Mouse (Mus musculus) layer of hippocampus, postnatal 36 days (tissue): ENCODE measurements around the gene 6030468B19Rik. TPM values are rescaled to one million over a fixed set of nuclear protein-coding genes. Genes with fewer than 3 reads are reported as not detected.

Experiments
- DNase-seq, 2 experiments: peaks; one replicate each; pipeline ENCODE4 v3.0.0; 2022
- total RNA-seq, 2 experiments: library from RNA; stranded (reverse); gene quantifications; 2 replicates each; pipeline ENCODE4 v1.2.3; 2021

Gene 6030468B19Rik
- total RNA-seq: under 1 TPM in 1 of 2 experiments, not detected in 1; 0.61 TPM

DNA sequence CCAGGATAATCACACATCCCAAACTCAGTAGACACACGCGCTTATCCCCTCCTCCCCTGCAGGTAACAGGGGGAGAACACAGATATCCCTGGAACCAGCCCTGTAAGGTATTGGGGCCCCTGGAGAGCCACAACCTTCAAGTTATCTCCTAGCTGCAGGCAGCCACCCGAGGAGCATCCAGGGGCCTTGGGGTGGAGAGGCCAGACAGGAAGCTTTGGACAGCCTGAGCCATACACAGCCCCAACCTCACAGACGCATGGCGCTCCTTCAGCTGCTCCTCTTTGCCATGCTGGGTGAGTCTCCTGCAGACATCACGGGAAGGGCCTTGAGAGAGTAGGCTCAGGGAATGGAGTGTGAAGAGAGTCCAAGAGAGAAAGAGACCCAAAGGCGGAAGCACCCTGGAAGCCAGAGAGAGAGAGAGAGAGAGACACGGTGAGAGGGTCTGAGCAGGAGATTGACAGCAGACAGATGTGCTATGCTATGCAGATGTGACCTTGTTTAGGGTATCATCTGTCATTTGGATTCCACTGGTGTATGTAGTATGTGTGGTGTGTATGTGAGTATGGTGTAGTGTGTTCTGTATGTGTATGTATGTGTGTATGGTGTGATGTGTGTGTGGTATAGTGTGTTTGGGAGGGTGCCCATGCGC, at the start of gene 6030468B19Rik:
TSS of gene 6030468B19Rik (plus strand) at position 150 of the 649 bp plus-strand sequence.
- no peak for DNase-seq

DNA sequence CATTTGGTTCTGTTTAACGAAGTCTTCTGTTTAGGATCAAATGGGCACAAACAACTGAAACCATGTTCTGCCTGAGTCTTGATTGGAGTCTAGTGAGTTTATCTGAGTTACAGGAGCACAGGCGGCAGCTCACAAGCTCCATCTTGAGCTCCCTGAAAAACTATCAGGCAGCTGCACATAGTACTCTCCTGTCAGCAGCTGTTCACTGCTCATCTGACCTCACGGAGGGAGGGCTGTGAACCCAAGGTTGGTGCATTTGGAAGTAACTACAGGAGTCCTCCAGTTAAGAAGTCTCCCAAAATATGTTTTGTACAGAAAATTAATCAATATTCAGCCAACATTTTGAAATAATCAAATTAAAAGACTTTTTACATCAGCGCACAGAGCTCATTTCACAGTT, 48.8 kb upstream of the 6030468B19Rik start:
- no peak for DNase-seq

DNA sequence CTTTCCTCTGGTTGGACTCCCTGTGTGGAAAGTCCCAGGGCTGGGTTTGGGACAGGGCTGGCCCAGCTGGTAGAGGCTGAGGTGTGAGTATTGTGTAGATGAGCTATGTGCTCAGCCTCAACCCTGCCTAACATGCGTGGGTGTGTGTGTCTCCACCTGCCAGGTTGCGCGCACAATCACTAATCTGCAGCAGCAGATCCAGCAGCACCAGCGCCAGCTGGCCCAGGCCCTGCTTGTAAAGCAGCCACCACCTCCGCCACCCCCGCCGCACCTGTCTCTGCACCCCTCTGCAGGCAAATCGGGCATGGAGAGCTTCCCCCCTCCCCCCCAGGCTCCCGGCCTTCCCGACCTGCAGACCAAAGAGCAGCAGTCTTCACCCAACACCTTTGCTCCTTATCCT, 48.0 kb upstream of the 6030468B19Rik start:
- peak; percentile 84 to 86 for DNase-seq

DNA sequence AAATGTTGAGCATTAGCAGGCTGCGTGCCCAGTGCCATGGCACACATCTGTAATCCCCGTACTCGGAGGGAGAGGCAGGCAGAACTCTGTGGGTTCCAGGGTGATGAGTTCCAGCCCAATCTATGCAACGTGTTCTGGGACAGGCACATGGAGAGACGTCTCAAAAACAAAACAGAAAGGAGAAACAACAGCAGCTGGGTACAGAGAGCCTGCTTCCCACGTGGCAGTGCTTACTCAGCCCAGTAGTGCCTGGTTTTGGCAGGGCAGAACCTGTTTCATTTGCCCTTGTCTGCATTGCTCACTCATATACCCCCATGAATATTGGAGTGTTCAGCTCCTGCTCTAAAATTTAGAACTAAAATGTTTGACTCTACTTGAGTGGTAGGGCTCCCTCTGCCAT, 45.9 kb upstream of the 6030468B19Rik start:
- DNase-seq: no peak

GRCm38 (mm10) chr11:117755891-117756290, 41.6 kb upstream of the 6030468B19Rik start:
- DNase-seq: no peak

GRCm38 (mm10) chr11:117759267-117759666, 38.2 kb upstream of the 6030468B19Rik start:
- DNase-seq: no peak

- no peak for DNase-seq
Measured at GRCm38 (mm10) chr11:117760374-117761119, 36.9 kb upstream of the 6030468B19Rik start.

DNA sequence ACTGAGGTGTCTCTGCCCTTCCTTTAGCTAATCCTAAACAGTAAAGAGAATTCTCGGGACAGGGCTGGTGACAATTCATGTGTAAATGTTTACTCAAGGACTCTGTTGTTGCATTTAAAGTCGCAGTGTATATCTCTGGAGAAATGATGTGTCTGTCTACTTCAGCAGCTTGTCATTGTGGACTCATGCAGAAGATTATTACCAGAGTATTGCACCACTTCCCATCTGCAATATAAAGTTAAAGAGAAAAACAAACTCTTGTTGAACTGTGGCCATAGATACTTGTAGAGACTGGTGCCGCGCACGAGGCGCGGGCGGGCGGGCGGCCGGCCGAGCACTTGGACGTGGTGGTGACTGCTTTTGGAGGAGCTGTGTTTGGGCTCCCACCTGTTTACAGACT, 35.7 kb upstream of the 6030468B19Rik start:
- DNase-seq: no peak

GRCm38 (mm10) chr11:117762246-117762645, 35.2 kb upstream of the 6030468B19Rik start:
- no peak for DNase-seq

GRCm38 (mm10) chr11:117764319-117764718, 33.1 kb upstream of the 6030468B19Rik start:
- DNase-seq: no peak

- no peak for DNase-seq
Measured at GRCm38 (mm10) chr11:117765361-117765760, 32.1 kb upstream of the 6030468B19Rik start.

- no peak for DNase-seq
Measured at GRCm38 (mm10) chr11:117766275-117766674, 31.2 kb upstream of the 6030468B19Rik start.

DNA sequence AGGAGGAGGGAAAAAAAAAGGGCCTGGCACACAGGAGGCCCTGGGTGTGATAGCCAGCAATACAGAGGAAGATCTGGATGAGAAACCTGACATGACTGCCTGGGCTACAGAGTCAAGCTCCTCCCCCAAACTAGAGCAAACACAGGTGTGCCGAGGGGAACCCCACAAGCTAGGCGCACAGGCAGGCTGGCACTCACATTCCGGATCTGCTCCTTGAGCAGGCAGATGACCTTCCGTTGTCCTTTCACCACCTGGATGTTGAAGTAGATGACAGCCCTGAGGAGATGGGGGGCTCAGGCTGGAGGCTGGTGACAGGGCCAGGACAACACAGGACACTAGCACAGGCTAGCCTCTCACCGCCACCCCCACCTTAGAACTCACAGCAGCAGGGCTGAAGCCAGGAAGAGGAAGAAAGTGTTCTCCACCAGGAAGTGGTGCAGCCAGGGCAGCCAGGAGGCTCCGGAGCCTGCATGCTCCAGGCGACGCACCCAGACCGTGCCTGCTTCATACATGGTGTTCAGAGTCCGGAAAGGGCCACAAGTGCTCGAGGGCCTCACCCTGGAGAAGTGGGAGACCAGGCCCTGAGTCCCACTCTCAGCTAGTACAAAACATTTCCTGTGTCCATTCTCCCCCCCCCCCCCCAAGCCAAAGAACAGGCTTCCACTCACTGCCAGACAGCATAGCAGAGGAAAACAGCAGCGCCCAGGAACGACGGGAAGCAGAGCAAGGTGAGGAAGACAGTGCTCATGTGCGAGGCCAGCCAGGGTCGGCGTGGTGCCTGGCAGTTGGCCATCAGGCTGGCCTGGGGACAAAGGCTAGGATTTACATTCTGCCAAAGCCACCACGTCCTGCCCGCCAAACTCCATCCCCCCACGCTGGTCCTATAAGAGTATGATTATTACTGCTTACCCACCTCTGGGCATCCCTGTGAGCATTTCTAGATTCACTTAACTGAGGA, 28.5 kb upstream of the 6030468B19Rik start:
- no peak for DNase-seq

DNA sequence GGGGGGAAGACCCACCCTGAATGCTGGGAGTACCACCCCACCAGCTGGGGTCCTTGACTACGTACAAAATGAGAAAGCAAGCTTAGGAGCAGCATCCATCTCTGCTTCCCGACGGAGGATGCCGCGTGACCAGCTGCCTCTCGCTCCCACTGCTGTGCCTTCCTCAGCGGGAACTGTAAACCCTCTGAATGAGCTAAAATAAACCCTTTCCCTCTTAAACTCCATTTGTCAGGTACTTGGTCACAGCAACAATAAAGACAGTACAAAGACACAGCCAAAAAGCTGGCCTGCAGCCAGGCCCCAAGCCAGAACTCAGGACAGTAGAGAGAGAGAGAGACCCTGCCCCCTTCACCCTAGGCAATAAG, 27.8 kb upstream of the 6030468B19Rik start:
- DNase-seq: no peak

DNA sequence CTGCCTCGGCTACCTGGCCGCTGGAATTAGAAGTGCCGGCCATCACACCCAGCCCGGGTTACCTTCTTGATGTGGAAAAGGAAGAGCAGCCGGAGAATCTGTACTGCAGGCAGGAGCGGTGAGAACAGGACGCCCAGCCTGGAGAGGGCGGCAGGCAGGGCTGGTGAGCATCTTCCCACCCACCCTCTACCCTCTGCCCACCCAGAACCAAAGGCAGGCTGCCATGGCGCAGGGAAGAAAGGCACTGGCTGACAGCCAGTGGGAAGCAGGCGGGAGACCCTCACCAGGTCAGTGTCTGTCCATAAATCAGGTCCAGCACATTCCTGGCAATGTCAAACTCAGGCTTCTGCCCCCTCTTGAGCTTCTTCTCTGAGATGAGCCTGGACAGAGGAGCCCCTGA, 27.1 kb upstream of the 6030468B19Rik start:
- DNase-seq: no peak

GRCm38 (mm10) chr11:117772352-117772751, 25.1 kb upstream of the 6030468B19Rik start:
- no peak for DNase-seq

GRCm38 (mm10) chr11:117774925-117775324, 22.5 kb upstream of the 6030468B19Rik start:
- DNase-seq: no peak

DNA sequence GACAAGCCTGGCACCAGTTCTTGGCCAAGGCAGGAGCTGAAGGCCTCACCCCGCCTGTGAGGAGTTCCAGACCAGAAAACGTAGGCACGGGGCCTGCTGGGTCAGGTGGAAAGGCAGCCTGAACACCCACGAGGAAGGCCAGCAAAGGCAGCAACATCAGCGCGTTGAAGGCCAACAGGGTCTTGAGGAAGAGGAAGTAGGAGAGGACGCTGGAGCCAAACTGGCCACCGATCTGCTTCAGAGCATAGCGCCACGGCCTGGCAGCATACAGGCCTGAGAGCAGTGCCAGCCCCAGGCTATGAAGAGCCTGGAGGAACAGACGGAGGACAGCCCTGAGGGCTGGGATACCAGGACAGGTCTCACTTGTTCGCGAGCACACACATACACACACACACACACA, 21.9 kb upstream of the 6030468B19Rik start:
- no peak for DNase-seq

GRCm38 (mm10) chr11:117776085-117776792, 21.2 kb upstream of the 6030468B19Rik start:
- DNase-seq: no peak

DNA sequence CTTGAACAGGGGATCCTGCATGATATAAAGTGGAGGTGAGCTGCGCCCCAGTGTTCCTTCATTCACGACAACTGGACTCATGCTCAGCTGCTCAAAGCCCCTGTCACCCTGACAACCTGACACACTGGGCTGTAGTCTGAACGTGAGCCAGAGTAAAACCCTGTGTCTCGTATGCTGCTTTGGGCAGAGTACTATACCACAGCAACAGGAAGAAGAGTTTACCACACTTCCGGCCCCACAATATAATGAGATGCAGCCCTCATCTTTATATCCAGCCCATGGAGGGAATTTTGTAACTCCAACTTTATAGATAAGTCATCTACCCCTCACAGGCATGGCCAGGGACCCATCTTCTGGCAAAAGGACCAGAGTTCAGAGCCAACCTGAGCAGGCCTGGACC, 20.3 kb upstream of the 6030468B19Rik start:
- DNase-seq: no peak

DNA sequence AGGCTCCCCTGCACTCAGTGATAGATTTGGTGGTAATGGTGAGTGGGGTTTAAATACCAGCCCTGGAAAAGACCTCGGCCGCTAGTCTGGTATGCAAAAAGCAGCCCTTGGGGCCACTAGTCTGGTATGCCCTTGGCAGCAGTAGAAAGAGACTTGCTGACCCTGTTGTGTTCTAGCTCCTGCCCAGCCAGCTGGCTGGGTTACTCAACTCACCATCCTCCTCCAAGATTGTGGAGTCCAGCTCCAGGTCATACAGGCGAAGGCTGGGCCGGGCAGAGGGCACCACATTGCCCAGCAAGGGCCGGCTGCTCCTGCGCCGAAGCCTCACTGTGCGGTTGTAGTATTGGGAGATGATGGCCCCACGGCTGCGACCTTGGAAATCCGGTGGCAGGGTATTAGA, 19.4 kb upstream of the 6030468B19Rik start:
- DNase-seq: no peak

- DNase-seq: no peak
Measured at GRCm38 (mm10) chr11:117778851-117779433, 18.5 kb upstream of the 6030468B19Rik start.
